Mouse (Mus musculus): ENCODE measurements around the gene Cacna2d4. TPM values are rescaled to one million over a fixed set of nuclear protein-coding genes. Genes with fewer than 3 reads are reported as not detected.

The Cacna2d4 gene
- polyA plus RNA-seq, 1 experiment from 2014 or later, result 0.05 TPM

GRCm38 (mm10) chr6:119328521-119329115, 92.3 kb downstream of the Cacna2d4 start:
- no peaks in the 10 kb centered on the region for H3K27me3 ChIP-seq
- ATAC-seq, result no peak
- ChIA-PET CTCF (interaction anchor here (1.2 kb wide), 1 partner anchor 20 kb away, joined by 3 read pairs; no protein-coding TSS in a partner anchor), POLR2A (no interaction called here)
- DNase-seq (ENCODE audit: low read depth, low spot score), result no peak
- no peak for TF ChIP-seq CTCF (IDR thresholded peaks at IDR 0.05)
- in situ Hi-C loops (cut with MboI; ENCODE audit: low pct_unique_long_range_greater_than_20kb), result no loop called here

GRCm38 (mm10) chr6:119329215-119329714, 92.9 kb downstream of the Cacna2d4 start:
- ChIA-PET CTCF (interaction anchor here (0.8 to 1.3 kb wide), 3 partner anchors 11 to 102 kb away, joined by 3 read pairs; no protein-coding TSS in a partner anchor), POLR2A (interaction anchor here (0.9 kb wide), 1 partner anchor 9 kb away, joined by 3 read pairs; no protein-coding TSS in a partner anchor)
- ATAC-seq, result peak; percentile 90
- no peaks in the 10 kb centered on the region for H3K27me3 ChIP-seq
- in situ Hi-C loops (cut with MboI; ENCODE audit: low pct_unique_long_range_greater_than_20kb), result no loop called here
- no peak for TF ChIP-seq CTCF (IDR thresholded peaks at IDR 0.05)
- DNase-seq (ENCODE audit: low read depth, low spot score), result peak; percentile 91

- in situ Hi-C loops (cut with MboI; ENCODE audit: low pct_unique_long_range_greater_than_20kb), result no loop called here
- TF ChIP-seq CTCF (IDR thresholded peaks at IDR 0.05), result no peak
- ATAC-seq (no peak), DNase-seq (ENCODE audit: low read depth, low spot score) (no peak)
- ChIA-PET POLR2A (interaction anchor here (0.9 kb wide), 1 partner anchor 9 kb away, joined by 3 read pairs; no protein-coding TSS in a partner anchor), CTCF (interaction anchor here (0.8 to 1.8 kb wide), 3 partner anchors 11 to 110 kb away, joined by 3 to 6 read pairs (median 3); no protein-coding TSS in a partner anchor)
- no peaks in the 10 kb centered on the region for H3K27me3 ChIP-seq
Observed at GRCm38 (mm10) chr6:119329936-119330335, 93.6 kb downstream of the Cacna2d4 start.

- ATAC-seq (no peak), DNase-seq (ENCODE audit: low read depth, low spot score) (no peak)
- ChIA-PET POLR2A (no interaction called here), CTCF (interaction anchor here (1.3 to 1.8 kb wide), 3 partner anchors 12 to 110 kb away, joined by 3 to 6 read pairs (median 5); no protein-coding TSS in a partner anchor)
- no peaks in the 10 kb centered on the region for H3K27me3 ChIP-seq
- in situ Hi-C loops (cut with MboI; ENCODE audit: low pct_unique_long_range_greater_than_20kb), result no loop called here
- no peak for TF ChIP-seq CTCF (IDR thresholded peaks at IDR 0.05)
Observed at GRCm38 (mm10) chr6:119330506-119330905, 94.2 kb downstream of the Cacna2d4 start, which contains the start of gene Lrtm2. Gene Lrtm2, minus strand, starts transcription at chr6:119330766.

- H3K27me3 ChIP-seq, result no peaks in the 10 kb centered on the region
- no peak for TF ChIP-seq CTCF (IDR thresholded peaks at IDR 0.05)
- in situ Hi-C loops (cut with MboI; ENCODE audit: low pct_unique_long_range_greater_than_20kb), result no loop called here
- DNase-seq (ENCODE audit: low read depth, low spot score), result no peak
- CTCF ChIA-PET, result no interaction called here
- POLR2A ChIA-PET, result no interaction called here
- no peak for ATAC-seq
Observed at GRCm38 (mm10) chr6:119332111-119332510, 95.8 kb downstream of the Cacna2d4 start.

GRCm38 (mm10) chr6:119333202-119333601, 96.9 kb downstream of the Cacna2d4 start:
- TF ChIP-seq CTCF (IDR thresholded peaks at IDR 0.05), result no peak
- in situ Hi-C loops (cut with MboI; ENCODE audit: low pct_unique_long_range_greater_than_20kb), result no loop called here
- DNase-seq (ENCODE audit: low read depth, low spot score), result peak; percentile 76
- peak; percentile 61 for ATAC-seq
- CTCF ChIA-PET, result no interaction called here
- H3K27me3 ChIP-seq, result no peaks in the 10 kb centered on the region
- POLR2A ChIA-PET, result no interaction called here

- ATAC-seq (no peak), DNase-seq (ENCODE audit: low read depth, low spot score) (no peak)
- POLR2A ChIA-PET, result no interaction called here
- no peak for TF ChIP-seq CTCF (IDR thresholded peaks at IDR 0.05)
- no peaks in the 10 kb centered on the region for H3K27me3 ChIP-seq
- in situ Hi-C loops (cut with MboI; ENCODE audit: low pct_unique_long_range_greater_than_20kb), result no loop called here
- CTCF ChIA-PET, result no interaction called here
Observed at GRCm38 (mm10) chr6:119333831-119334230, 97.5 kb downstream of the Cacna2d4 start.

GRCm38 (mm10) chr6:119336124-119336523, 99.8 kb downstream of the Cacna2d4 start:
- ATAC-seq (no peak), DNase-seq (ENCODE audit: low read depth, low spot score) (no peak)
- ChIA-PET POLR2A (no interaction called here), CTCF (interaction anchor here (1.0 kb wide), 1 partner anchor 17 kb away, joined by 3 read pairs; no protein-coding TSS in a partner anchor)
- no peak for TF ChIP-seq CTCF (IDR thresholded peaks at IDR 0.05)
- H3K27me3 ChIP-seq, result no peaks in the 10 kb centered on the region
- in situ Hi-C loops (cut with MboI; ENCODE audit: low pct_unique_long_range_greater_than_20kb), result no loop called here

GRCm38 (mm10) chr6:119337287-119337686, 101.0 kb downstream of the Cacna2d4 start:
- H3K27me3 ChIP-seq, result no peaks in the 10 kb centered on the region
- DNase-seq (ENCODE audit: low read depth, low spot score) (no peak), ATAC-seq (no peak)
- TF ChIP-seq CTCF (IDR thresholded peaks at IDR 0.05), result no peak
- ChIA-PET CTCF (interaction anchor here (1.0 kb wide), 1 partner anchor 112 kb away, joined by 3 read pairs; no protein-coding TSS in a partner anchor), POLR2A (no interaction called here)
- in situ Hi-C loops (cut with MboI; ENCODE audit: low pct_unique_long_range_greater_than_20kb), result no loop called here

GRCm38 (mm10) chr6:119338121-119338912, 102.0 kb downstream of the Cacna2d4 start:
- ChIA-PET POLR2A (no interaction called here), CTCF (no interaction called here)
- ATAC-seq (no peak), DNase-seq (ENCODE audit: low read depth, low spot score) (no peak)
- in situ Hi-C loops (cut with MboI; ENCODE audit: low pct_unique_long_range_greater_than_20kb), result no loop called here
- H3K27me3 ChIP-seq, result no peaks in the 10 kb centered on the region
- TF ChIP-seq CTCF (IDR thresholded peaks at IDR 0.05), result no peak

GRCm38 (mm10) chr6:119341409-119341808, 105.1 kb downstream of the Cacna2d4 start:
- DNase-seq (ENCODE audit: low read depth, low spot score), result no peak
- ChIA-PET CTCF (interaction anchor here (2.1 kb wide), 1 partner anchor 122 kb away, joined by 8 read pairs; no protein-coding TSS in a partner anchor), POLR2A (no interaction called here)
- no peak for TF ChIP-seq CTCF (IDR thresholded peaks at IDR 0.05)
- H3K27me3 ChIP-seq, result no peaks in the 10 kb centered on the region
- peak; percentile 33 for ATAC-seq
- in situ Hi-C loops (cut with MboI; ENCODE audit: low pct_unique_long_range_greater_than_20kb), result no loop called here

All from Patski (cell line).